Mouse (Mus musculus) cerebellum, postnatal 14 days (tissue): ENCODE data around the gene Zdhhc16.

Experiments used
- DNase-seq, 2 experiments: peaks; one replicate each; pipeline ENCODE4 v3.0.0; 2021; ENCODE audit warnings: mixed read lengths in 2 of 2

Gene Zdhhc16

DNA sequence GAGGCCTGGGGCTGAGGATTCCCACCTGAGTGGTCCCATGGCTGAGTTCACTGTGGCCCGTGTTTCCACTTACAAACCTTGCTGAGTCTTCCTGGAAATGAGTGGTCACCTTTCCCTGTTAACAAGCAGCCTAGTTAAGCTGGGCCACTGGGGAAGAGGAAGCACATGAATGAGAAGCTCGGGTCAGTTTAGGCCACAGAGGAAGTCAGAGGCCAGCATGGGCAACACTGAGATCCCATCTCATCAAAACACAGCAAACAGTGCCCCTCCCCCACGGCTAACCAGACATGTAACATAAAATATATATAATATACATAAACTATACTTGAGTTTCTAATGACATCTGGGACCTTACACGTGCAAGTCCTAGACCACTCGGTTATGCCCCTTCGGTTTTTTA lies 56.5 kb downstream of the Zdhhc16 start:
- DNase-seq = no peak

DNA sequence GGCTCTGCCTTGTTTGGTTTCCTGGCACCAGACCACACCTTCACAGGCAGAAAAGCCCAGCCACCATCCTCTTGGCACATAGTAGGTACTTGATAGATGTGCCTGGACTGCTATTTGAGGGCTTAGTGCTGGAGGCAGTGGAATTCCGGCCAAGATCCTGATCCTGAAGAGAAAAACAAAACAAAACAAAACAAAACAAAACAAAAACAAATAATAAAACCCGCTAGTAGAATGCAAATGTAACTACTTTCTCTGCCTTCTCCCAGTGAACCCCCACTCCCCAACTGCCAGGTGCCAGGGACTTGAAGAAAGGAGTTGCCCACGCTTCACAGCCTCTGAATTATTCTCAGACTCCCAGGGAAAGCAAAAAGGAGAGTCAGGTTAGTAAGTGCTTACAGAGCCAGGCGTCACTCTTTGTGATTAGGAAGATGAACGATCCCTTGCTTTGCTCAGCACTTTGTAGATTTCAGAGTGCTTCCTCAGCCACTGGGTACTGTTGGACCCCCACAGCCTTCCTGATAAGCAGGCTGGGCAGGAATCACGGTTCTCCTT lies 58.7 kb downstream of the Zdhhc16 start:
- no peak for DNase-seq

GRCm38 (mm10) chr19:41992971-41993370 lies 59.7 kb downstream of the Zdhhc16 start:
- DNase-seq = no peak

DNA sequence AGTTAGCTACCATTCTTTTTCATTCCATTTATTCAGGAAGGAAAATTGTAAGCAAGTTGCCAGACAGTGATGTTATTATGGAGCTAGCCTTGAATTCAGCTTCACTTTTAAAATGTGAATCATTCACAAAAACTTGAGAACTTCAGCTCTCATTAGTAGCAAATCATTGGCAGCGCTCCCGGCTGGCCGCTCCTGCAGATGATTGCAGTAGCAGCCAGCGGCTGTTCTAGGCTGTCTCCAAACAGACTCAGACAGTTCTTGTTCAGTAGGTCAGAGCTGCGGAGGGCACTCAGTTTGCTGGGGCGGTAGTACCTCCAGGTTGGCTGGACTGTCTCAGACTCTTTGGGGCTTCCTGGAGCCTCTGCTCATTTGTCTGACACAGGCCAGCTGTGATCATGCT lies 60.2 kb downstream of the Zdhhc16 start:
- peak in 1 of 2 experiments; percentile 46 for DNase-seq
